Mouse (Mus musculus) adrenal gland, postnatal 10 days (tissue): Measurements from ENCODE around the gene Cyp4a12b. TPM values are rescaled to one million over a fixed set of nuclear protein-coding genes. Genes with fewer than 3 reads are reported as not detected.
"Not testable (repeated sequence)": the region's sequence is repeated elsewhere in the genome, so short reads cannot be mapped to it uniquely, and the experiment has no call there.

Experiments used
- DNase-seq: peaks from one replicate; pipeline ENCODE4 v3.0.0; 2021; ENCODE audit warnings: mixed read lengths
- long read RNA-seq, 2 experiments: library from polyadenylated mRNA; stranded (forward); transcript quantifications; one replicate each; pipeline ENCODE4 v2.0.0; 2021
- total RNA-seq, 2 experiments: library from RNA; stranded (reverse); gene quantifications; 2 replicates each; pipeline ENCODE4 v1.2.3; 2021

Gene Cyp4a12b
- total RNA-seq = under 1 TPM in 1 of 2 experiments, not detected in 1; 0.12 TPM
- long read RNA-seq, experiment 1 = 0 reads
- long read RNA-seq, experiment 2 = 0 reads

DNA sequence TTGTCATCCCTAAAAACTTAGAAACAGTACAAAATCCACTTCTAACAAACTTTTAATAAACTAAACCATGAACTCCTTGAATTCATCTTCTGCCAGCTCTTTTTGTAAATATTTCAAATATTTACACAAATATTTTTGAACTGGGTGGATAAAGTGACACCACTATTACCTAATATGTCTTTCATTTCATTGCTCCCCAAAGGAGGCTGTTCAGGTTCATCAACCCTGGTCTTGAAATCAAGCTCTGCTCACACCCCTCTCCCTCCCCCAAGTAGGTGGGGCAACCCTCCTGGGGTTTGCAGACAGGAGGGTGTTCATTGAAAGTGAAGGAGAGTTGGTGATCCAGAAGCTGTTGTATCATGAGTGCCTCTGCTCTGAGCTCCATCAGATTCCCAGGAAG, at the start of gene Cyp4a12b:
Cyp4a12b (plus strand) TSS at position 301 of the 400 bp plus-strand sequence.
- DNase-seq = not testable (repeated sequence)

- not testable (repeated sequence) for DNase-seq
These were observed 45.8 kb upstream of the Cyp4a12b start for GRCm38 (mm10) chr4:115365624-115366023.

- DNase-seq = peak; percentile 15
These were observed 43.4 kb upstream of the Cyp4a12b start for GRCm38 (mm10) chr4:115368067-115368466.

DNA sequence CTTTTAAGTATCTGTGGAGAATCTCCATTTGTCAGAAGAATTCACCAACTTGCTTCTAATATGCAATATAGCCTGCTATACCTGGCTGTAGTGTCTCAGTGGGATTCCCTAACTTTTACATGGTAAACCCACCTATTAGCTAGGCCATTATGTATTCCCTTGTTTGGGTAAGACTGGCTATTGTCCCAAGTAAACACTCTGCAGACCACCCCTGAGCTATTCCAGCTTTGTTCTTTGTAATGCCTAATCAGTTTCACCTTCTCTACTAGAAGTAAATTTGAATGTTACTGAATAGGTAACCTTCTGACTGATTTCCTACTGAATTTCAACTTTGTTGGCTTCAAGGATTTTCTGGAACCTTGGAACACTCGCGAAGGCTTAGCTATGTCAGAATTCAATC, 15.2 kb upstream of the Cyp4a12b start:
- DNase-seq = not testable (repeated sequence)

DNA sequence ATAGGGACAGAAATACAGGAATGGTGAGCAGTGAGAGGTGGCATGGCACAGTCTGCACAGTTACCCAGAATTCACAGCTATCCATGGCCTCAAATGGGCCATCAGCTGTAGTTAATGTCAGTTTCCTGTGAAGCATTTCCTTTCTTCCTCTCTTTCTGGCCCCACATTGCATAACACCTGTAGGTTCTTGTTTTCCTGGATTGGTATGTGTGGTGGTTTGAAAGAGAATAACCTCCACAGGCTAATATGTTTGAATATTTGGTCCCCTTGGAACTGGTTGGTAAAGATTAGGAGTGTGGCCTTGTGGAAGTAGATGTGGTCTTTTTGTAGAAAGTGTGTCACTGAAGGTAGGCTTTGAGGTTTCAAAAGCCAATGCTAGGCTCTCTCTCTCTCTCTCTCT, 14.5 kb upstream of the Cyp4a12b start:
- DNase-seq = not testable (repeated sequence)

DNA sequence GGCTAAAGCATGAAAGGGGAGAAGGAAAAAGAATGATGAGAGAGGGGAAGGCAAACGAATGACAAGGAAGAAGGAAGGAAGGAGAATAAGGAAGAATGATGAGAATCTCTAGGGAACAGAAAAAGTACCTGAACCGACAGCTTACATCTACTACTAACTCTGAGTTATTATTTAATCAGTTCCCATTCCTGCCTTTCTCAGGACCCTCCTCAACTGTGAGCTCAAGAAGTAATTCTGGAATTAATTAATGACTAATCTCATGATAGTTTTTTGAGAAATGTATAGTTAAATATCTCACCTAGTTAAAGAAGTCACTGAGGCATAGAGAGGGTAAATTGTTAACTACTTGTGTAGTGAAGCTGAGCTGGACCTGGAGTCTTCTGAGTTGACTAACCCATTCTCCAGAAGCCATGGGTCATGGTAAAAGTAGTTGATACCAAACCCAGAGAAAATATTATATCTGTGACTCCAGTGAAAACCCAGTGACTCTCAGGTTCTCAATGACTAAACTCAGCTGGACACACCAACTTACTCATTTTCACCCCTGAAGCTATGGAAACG, 39.2 kb downstream of the Cyp4a12b start:
- no peak for DNase-seq

GRCm38 (mm10) chr4:115452304-115452703, 40.9 kb downstream of the Cyp4a12b start, which contains the start of gene Cyp4a30b:
TSS of gene Cyp4a30b (plus strand) at chr4:115452604.
- DNase-seq = no peak

DNA sequence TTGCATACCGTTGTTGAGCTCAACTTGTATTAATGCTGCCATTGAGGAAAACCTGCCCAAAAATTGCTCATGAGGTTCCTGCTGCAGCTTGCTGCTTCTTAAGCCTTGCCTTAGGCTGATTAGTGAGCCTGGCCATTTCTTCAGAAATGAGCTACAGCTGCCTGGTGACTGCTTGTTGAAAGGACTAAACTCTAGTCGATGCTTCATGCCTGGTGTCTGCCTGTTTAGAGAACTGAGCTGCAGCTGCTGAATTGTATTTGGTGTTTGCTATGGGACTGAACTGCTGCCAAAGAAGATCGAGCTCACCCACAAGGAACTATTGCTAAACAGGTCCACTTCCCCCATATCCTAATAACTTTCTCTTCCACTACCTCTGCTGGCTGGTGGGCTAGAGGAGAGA, 62.2 kb downstream of the Cyp4a12b start:
- DNase-seq = not testable (repeated sequence)

DNA sequence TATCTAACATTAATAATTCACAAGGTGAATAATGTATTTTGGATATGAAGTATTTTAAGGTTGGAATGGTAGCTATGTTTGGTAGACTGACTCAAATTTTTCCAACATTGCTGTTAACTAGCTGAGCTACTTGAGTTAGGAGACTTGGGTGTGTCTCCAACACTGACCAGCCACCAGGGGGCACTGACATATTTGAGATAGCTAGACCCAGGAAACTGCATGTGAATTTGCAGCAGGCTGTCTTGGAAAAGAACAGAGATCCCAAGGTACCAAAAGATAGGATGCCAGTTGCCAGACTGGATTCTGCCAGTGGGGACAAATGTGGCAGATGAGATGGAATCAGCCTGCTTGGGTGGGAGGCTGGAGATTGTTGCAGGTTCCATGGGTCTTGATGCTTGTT, 64.6 kb downstream of the Cyp4a12b start:
- peak; percentile 46 for DNase-seq

GRCm38 (mm10) chr4:115481006-115481652, 69.7 kb downstream of the Cyp4a12b start:
- DNase-seq = no peak

Other genes starting within 250 kb of the Cyp4a12b start
- gene Cyp4a29, start 169.5 kb upstream of the Cyp4a12b start, total RNA-seq = not detected
- gene Cyp4a12a, start 112.6 kb upstream of the Cyp4a12b start, total RNA-seq = not detected
- not detected for gene Cyp4a30b, start 41.0 kb downstream of the Cyp4a12b start, total RNA-seq
- gene Cyp4a14, start 84.5 kb downstream of the Cyp4a12b start, total RNA-seq = 100 to 1,000 TPM in 1 of 2 experiments, 10 to 100 TPM in 1; 29.5 to 127 TPM
- gene Cyp4a10, start 106.6 kb downstream of the Cyp4a12b start, total RNA-seq = 10 to 100 TPM in 1 of 2 experiments, 1 to 10 TPM in 1; 4.9 to 18.3 TPM
- 10 to 100 TPM in 1 of 2 experiments, 1 to 10 TPM in 1; 8.0 to 23.2 TPM for gene Cyp4a31, start 152.0 kb downstream of the Cyp4a12b start, total RNA-seq
- 10 to 100 TPM in 1 of 2 experiments, 1 to 10 TPM in 1; 4.4 to 17.8 TPM for gene Cyp4a32, start 189.3 kb downstream of the Cyp4a12b start, total RNA-seq
- gene Cyp4b1, start 236.1 kb downstream of the Cyp4a12b start, total RNA-seq = 10 to 100 TPM; 19.1 to 26.5 TPM